Mouse (Mus musculus): ENCODE measurements around the gene Ccr5. TPM values are rescaled to one million over a fixed set of nuclear protein-coding genes. Genes with fewer than 3 reads are reported as not detected.
"Not testable (repeated sequence)": the region's sequence is repeated elsewhere in the genome, so short reads cannot be mapped to it uniquely, and the experiment has no call there.

Ccr5 gene
- polyA plus RNA-seq, 1 experiment from 2014 or later = 0.33 TPM

- WGBS = 91% methylated on average over 1 of the region's 1 CpGs
- no peak for ATAC-seq (ENCODE audit: insufficient number of reproducible peaks, insufficient read depth, low FRiP score, low TSS enrichment)
Measured at GRCm38 (mm10) chr9:124112591-124113239, 8.6 kb upstream of the Ccr5 start.

GRCm38 (mm10) chr9:124113777-124114176 is 7.6 kb upstream of the Ccr5 start:
- Histone ChIP-seq H3K4me1 (no peaks in the 10 kb centered on the region), H3K4me3 (no peak overlapping the region), H3K36me3 (no peaks in the 10 kb centered on the region), H3K27me3 (no peaks in the 10 kb centered on the region), H3K4me2 (replicated peaks) (no peak overlapping the region), H3K9ac (no peak overlapping the region), H3K27ac (no peak overlapping the region), H3K9me3 (no peaks in the 10 kb centered on the region)
- no peak for ATAC-seq (ENCODE audit: insufficient number of reproducible peaks, insufficient read depth, low FRiP score, low TSS enrichment)
- WGBS = 95% methylated on average over 1 of the region's 1 CpGs

More at GRCm38 (mm10) chr9:124112591-124113239, 8.6 kb upstream of the Ccr5 start:
- no peaks in the 10 kb centered on the region for H3K36me3 ChIP-seq
- no peak overlapping the region for H3K9ac ChIP-seq
- no peak overlapping the region for H3K4me2 ChIP-seq (replicated peaks)
- H3K27ac ChIP-seq = no peak overlapping the region
- H3K27me3 ChIP-seq = no peaks in the 10 kb centered on the region
- H3K9me3 ChIP-seq = no peaks in the 10 kb centered on the region
- H3K4me3 ChIP-seq = no peak overlapping the region
- H3K4me1 ChIP-seq = no peaks in the 10 kb centered on the region

- Histone ChIP-seq H3K9ac (no peak overlapping the region), H3K4me1 (no peaks in the 10 kb centered on the region), H3K4me2 (replicated peaks) (no peak overlapping the region), H3K9me3 (no peaks in the 10 kb centered on the region), H3K4me3 (no peak overlapping the region), H3K36me3 (no peaks in the 10 kb centered on the region), H3K27ac (no peak overlapping the region), H3K27me3 (no peaks in the 10 kb centered on the region)
- no peak for ATAC-seq (ENCODE audit: insufficient number of reproducible peaks, insufficient read depth, low FRiP score, low TSS enrichment)
- whole genome bisulfite sequencing = 93% methylated on average over 1 of the region's 1 CpGs
Measured at GRCm38 (mm10) chr9:124118489-124118888, 2.9 kb upstream of the Ccr5 start.

GRCm38 (mm10) chr9:124125576-124125975 is 4.2 kb downstream of the Ccr5 start:
- H3K4me3 ChIP-seq = no peak overlapping the region
- 85% methylated on average over 11 of the region's 11 CpGs for WGBS

GRCm38 (mm10) chr9:124126373-124126772 is 5.0 kb downstream of the Ccr5 start:
- ATAC-seq (ENCODE audit: insufficient number of reproducible peaks, insufficient read depth, low FRiP score, low TSS enrichment) = no peak
- Histone ChIP-seq H3K4me2 (replicated peaks) (no peak overlapping the region), H3K4me1 (no peaks in the 10 kb centered on the region), H3K36me3 (no peaks in the 10 kb centered on the region), H3K27me3 (no peaks in the 10 kb centered on the region), H3K9me3 (no peaks in the 10 kb centered on the region), H3K27ac (no peak overlapping the region), H3K9ac (no peak overlapping the region), H3K4me3 (no peak overlapping the region)
- WGBS = 44% methylated on average over 5 of the region's 5 CpGs

More at GRCm38 (mm10) chr9:124125576-124125975, 4.2 kb downstream of the Ccr5 start:
- Histone ChIP-seq H3K9me3 (no peaks in the 10 kb centered on the region), H3K4me2 (replicated peaks) (no peak overlapping the region), H3K27me3 (no peaks in the 10 kb centered on the region), H3K27ac (no peak overlapping the region), H3K36me3 (no peaks in the 10 kb centered on the region), H3K9ac (no peak overlapping the region), H3K4me1 (no peaks in the 10 kb centered on the region)
- ATAC-seq (ENCODE audit: insufficient number of reproducible peaks, insufficient read depth, low FRiP score, low TSS enrichment) = no peak

GRCm38 (mm10) chr9:124127412-124127811 is 6.1 kb downstream of the Ccr5 start:
- Histone ChIP-seq H3K9me3 (no peaks in the 10 kb centered on the region), H3K4me2 (replicated peaks) (no peak overlapping the region), H3K4me1 (no peaks in the 10 kb centered on the region), H3K36me3 (no peaks in the 10 kb centered on the region), H3K27ac (no peak overlapping the region), H3K27me3 (no peaks in the 10 kb centered on the region), H3K9ac (no peak overlapping the region), H3K4me3 (no peak overlapping the region)
- no peak for ATAC-seq (ENCODE audit: insufficient number of reproducible peaks, insufficient read depth, low FRiP score, low TSS enrichment)
- WGBS = 69% methylated on average over 4 of the region's 4 CpGs

GRCm38 (mm10) chr9:124128379-124128778 is 7.0 kb downstream of the Ccr5 start:
- H3K9me3 ChIP-seq = no peaks in the 10 kb centered on the region
- H3K9ac ChIP-seq = no peak overlapping the region
- H3K4me1 ChIP-seq = no peaks in the 10 kb centered on the region
- 0% methylated on average over 1 of the region's 1 CpGs for WGBS
- no peak overlapping the region for H3K27ac ChIP-seq
- no peak for ATAC-seq (ENCODE audit: insufficient number of reproducible peaks, insufficient read depth, low FRiP score, low TSS enrichment)
- no peak overlapping the region for H3K4me3 ChIP-seq
- H3K4me2 ChIP-seq (replicated peaks) = no peak overlapping the region
- H3K27me3 ChIP-seq = no peaks in the 10 kb centered on the region
- no peaks in the 10 kb centered on the region for H3K36me3 ChIP-seq

- H3K27ac ChIP-seq; ATAC-seq (ENCODE audit: insufficient number of reproducible peaks, insufficient read depth, low FRiP score, low TSS enrichment); H3K9ac ChIP-seq; H3K4me3 ChIP-seq; H3K36me3 ChIP-seq; H3K4me1 ChIP-seq; H3K4me2 ChIP-seq (replicated peaks); H3K9me3 ChIP-seq; H3K27me3 ChIP-seq: not testable (repeated sequence)
- 69% methylated on average over 2 of the region's 2 CpGs for whole genome bisulfite sequencing
Measured at GRCm38 (mm10) chr9:124132899-124133298, 11.6 kb downstream of the Ccr5 start.

GRCm38 (mm10) chr9:124134919-124135318 is 13.6 kb downstream of the Ccr5 start:
- not testable (repeated sequence) for H3K9me3 ChIP-seq; ATAC-seq (ENCODE audit: insufficient number of reproducible peaks, insufficient read depth, low FRiP score, low TSS enrichment); H3K27ac ChIP-seq; H3K9ac ChIP-seq; H3K4me3 ChIP-seq; H3K36me3 ChIP-seq; H3K27me3 ChIP-seq; H3K4me2 ChIP-seq (replicated peaks); H3K4me1 ChIP-seq
- 86% methylated on average over 1 of the region's 1 CpGs for WGBS

- H3K27me3 ChIP-seq = no peaks in the 10 kb centered on the region
Measured at GRCm38 (mm10) chr9:124137619-124138018, 16.3 kb downstream of the Ccr5 start.

GRCm38 (mm10) chr9:124138055-124138775 is 16.9 kb downstream of the Ccr5 start:
- Histone ChIP-seq H3K27me3 (no peaks in the 10 kb centered on the region), H3K4me3 (no peak overlapping the region), H3K4me1 (no peaks in the 10 kb centered on the region), H3K27ac (no peak overlapping the region), H3K4me2 (replicated peaks) (no peak overlapping the region), H3K36me3 (no peaks in the 10 kb centered on the region), H3K9ac (no peak overlapping the region), H3K9me3 (no peaks in the 10 kb centered on the region)
- ATAC-seq (ENCODE audit: insufficient number of reproducible peaks, insufficient read depth, low FRiP score, low TSS enrichment) = no peak
- 52% methylated on average over 4 of the region's 4 CpGs for WGBS

More at GRCm38 (mm10) chr9:124137619-124138018, 16.3 kb downstream of the Ccr5 start:
- WGBS = 75% methylated on average over 11 of the region's 11 CpGs
- Histone ChIP-seq H3K9me3 (no peaks in the 10 kb centered on the region), H3K4me3 (no peak overlapping the region), H3K4me2 (replicated peaks) (no peak overlapping the region), H3K4me1 (no peaks in the 10 kb centered on the region), H3K27ac (no peak overlapping the region), H3K36me3 (no peaks in the 10 kb centered on the region), H3K9ac (no peak overlapping the region)
- no peak for ATAC-seq (ENCODE audit: insufficient number of reproducible peaks, insufficient read depth, low FRiP score, low TSS enrichment)

GRCm38 (mm10) chr9:124143678-124144077 is 22.3 kb downstream of the Ccr5 start:
- Histone ChIP-seq H3K4me2 (replicated peaks) (no peak overlapping the region), H3K27me3 (no peaks in the 10 kb centered on the region), H3K27ac (no peak overlapping the region), H3K4me3 (no peak overlapping the region), H3K4me1 (no peaks in the 10 kb centered on the region), H3K9ac (no peak overlapping the region), H3K9me3 (no peaks in the 10 kb centered on the region), H3K36me3 (no peaks in the 10 kb centered on the region)
- 91% methylated on average over 1 of the region's 1 CpGs for WGBS
- ATAC-seq (ENCODE audit: insufficient number of reproducible peaks, insufficient read depth, low FRiP score, low TSS enrichment) = no peak

Measured in embryonic facial prominence, embryonic 12.5 days (tissue).